18 mouse cellular contexts compared by ENCODE assay signal in genomic region chr1:39986820-39987219, GRCm38 (mm10).
DNase-seq lines count a peak whose midpoint lies in the region; ATAC-seq lines count a peak whose summit lies in the region.
"Had no signal": no experiment of that assay in that cellular context is flagged by ENCODE, and none has a peak within 500 bp of the region (broad histone marks: within the 10 kb centered on the region; RNA-seq: fewer than 3 reads in every experiment).

No protein-coding gene starts in this region.

- peak; percentile 64 for DNase-seq in induced T-regulatory cell, adult 2 months (ENCODE audit: low read depth)
- DNase-seq in thymus, postnatal 14 days, result no peak
- no peak for DNase-seq in retina, embryonic 14.5 days (ENCODE audit: low spot score)
- DNase-seq in embryo, embryonic 10 days (ENCODE audit: low spot score), result no peak
- no peak for DNase-seq in frontal cortex, postnatal 14 days (ENCODE audit: low spot score in 2 of 2)
- DNase-seq: adrenal gland, postnatal 14 days; cerebellum, adult 11-12 months; cerebellum, adult 9-11 months; kidney, adult 11 months; kidney, postnatal 14 days; lung, embryonic 14.5 days; lung, postnatal 14 days; right cerebral cortex, postnatal 14 days; thymus, postnatal 4 days had no signal

- ATAC-seq in CD4-positive, CD25-positive, alpha-beta regulatory T cell, adult 4 months, result peak; percentile 34
- peak; percentile 46; the same call in 1 of the 2 replicates for ATAC-seq in megakaryocyte progenitor cell, adult 5-6 weeks (replicated peaks; ENCODE audit: poor library complexity)
- ATAC-seq: forebrain, embryonic 16.5 days; midbrain, embryonic 15.5 days had no signal
